Mouse (Mus musculus) heart, embryonic 14.5 days (tissue): ENCODE measurements at regions not wholly inside any gene's neighbourhood (a gene's known extent, or its start where the extent isn't known, plus 50 kb on each side); places are given as distances from the start of the nearest gene placed in this dataset.
A peak's percentile ranks its signal among the peaks of the same experiment; 100 is the strongest.

Experiments
- ATAC-seq: fragments of 200-750 bp; cut with Nextera tagmentation; 2 replicates; pipeline ENCODE4 v1.8.0; 2017; ENCODE audit warnings: low read depth, moderate TSS enrichment; ENCODE audit not compliant: insufficient number of reproducible peaks, insufficient read depth, low FRiP score
- H3K27ac ChIP-seq, 2 experiments: fragments of 200-500 bp in 1 of 2; fragments of 300-500 bp in 1 of 2; sonication (generic) in 1 of 2; replicated peaks in 1 of 2; 2 replicates each; pipeline ENCODE4 v1.5.1; 2012 to 2014; ENCODE audit warnings: low read depth in 2 of 2, low read length in 2 of 2, control low read depth in 1 of 2, mild to moderate bottlenecking in 1 of 2, mixed read lengths in 1 of 2; ENCODE audit not compliant: control insufficient read depth in 1 of 2, insufficient read depth in 1 of 2
- H3K27me3 ChIP-seq: fragments of 300-500 bp; sonication (generic); 2 replicates; pipeline ENCODE4 v1.6.1; 2014; ENCODE audit warnings: mild to moderate bottlenecking, low read length, control low read depth; ENCODE audit not compliant: control insufficient read depth, insufficient read depth
- H3K36me3 ChIP-seq: fragments of 300-500 bp; sonication (generic); 2 replicates; pipeline ENCODE4 v1.6.1; 2014; ENCODE audit warnings: mild to moderate bottlenecking, control low read depth, low read length, mixed read lengths; ENCODE audit not compliant: control insufficient read depth, insufficient read depth
- H3K4me1 ChIP-seq, 2 experiments: fragments of 200-500 bp in 1 of 2; fragments of 300-500 bp in 1 of 2; sonication (generic) in 1 of 2; 2 replicates each; pipeline ENCODE4 v1.6.1; 2012 to 2014; ENCODE audit warnings: low read length in 2 of 2, control low read depth in 1 of 2, mixed read lengths in 1 of 2; ENCODE audit not compliant: control insufficient read depth in 2 of 2, insufficient read depth in 2 of 2
- H3K4me2 ChIP-seq: fragments of 300-500 bp; sonication (generic); 2 replicates; pipeline ENCODE4 v1.6.1; 2014; ENCODE audit warnings: mild to moderate bottlenecking, low read length
- H3K4me3 ChIP-seq, 2 experiments: fragments of 200-500 bp in 1 of 2; fragments of 300-500 bp in 1 of 2; sonication (generic) in 1 of 2; 2 replicates each; pipeline ENCODE4 v1.5.1; 2012 to 2014; ENCODE audit warnings: low read length in 2 of 2, mild to moderate bottlenecking in 2 of 2, control low read depth in 1 of 2, low read depth in 1 of 2, moderate library complexity in 1 of 2; ENCODE audit not compliant: control insufficient read depth in 1 of 2, insufficient read depth in 1 of 2
- H3K9ac ChIP-seq: fragments of 300-500 bp; sonication (generic); 2 replicates; pipeline ENCODE4 v1.6.1; 2014; ENCODE audit warnings: mild to moderate bottlenecking, low read length
- H3K9me3 ChIP-seq: fragments of 300-500 bp; sonication (generic); 2 replicates; pipeline ENCODE4 v1.6.1; 2016; ENCODE audit warnings: low read length, control low read depth; ENCODE audit not compliant: control insufficient read depth
- WGBS: fragments of 180-500 bp; shearing (Covaris S2); extraction: QIAGEN DNeasy Blood & Tissue Kit; methylation state at CpG from one replicate; pipeline ENCODE4 v1.1.7; 2014; 5-methylcytosine and 5-hydroxymethylcytosine counted together

DNA sequence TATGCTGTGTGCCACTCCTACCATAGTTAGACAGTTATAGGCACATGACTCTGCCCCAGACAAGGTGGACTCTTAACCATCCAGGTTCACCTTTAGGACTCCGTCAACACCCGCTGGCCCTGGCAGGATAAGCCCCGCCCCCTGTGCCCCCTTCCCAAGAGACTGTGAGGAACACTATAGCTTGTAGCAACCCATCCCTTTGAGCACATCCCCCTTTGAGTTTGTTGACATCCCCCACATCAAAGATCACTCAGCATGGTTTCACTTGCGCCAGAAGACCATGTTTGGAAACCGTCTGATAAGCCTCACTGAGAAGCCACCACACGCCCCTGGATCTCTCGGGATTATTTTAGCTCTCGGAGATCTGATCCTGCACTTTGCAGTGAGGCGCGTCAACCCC, 216.5 kb upstream of the Runx1 start:
- ATAC-seq, result no peak
- no peaks in the 10 kb centered on the region for H3K9me3 ChIP-seq
- no peaks in the 10 kb centered on the region for H3K36me3 ChIP-seq
- no peak overlapping the region for H3K27ac ChIP-seq
- H3K4me2 ChIP-seq, result peak overlapping the region; percentile 27; the same call in 1 of the 2 replicates
- H3K4me1 ChIP-seq, result peaks cover 7 to 10% of the 10 kb centered on the region in 2 experiments; a peak in 3 of 4 replicates
- WGBS, result 14% methylated on average over 10 of the region's 10 CpGs
- H3K4me3 ChIP-seq, result no peak overlapping the region
- H3K9ac ChIP-seq, result no peak overlapping the region
- peaks cover 38% of the 10 kb centered on the region for H3K27me3 ChIP-seq

DNA sequence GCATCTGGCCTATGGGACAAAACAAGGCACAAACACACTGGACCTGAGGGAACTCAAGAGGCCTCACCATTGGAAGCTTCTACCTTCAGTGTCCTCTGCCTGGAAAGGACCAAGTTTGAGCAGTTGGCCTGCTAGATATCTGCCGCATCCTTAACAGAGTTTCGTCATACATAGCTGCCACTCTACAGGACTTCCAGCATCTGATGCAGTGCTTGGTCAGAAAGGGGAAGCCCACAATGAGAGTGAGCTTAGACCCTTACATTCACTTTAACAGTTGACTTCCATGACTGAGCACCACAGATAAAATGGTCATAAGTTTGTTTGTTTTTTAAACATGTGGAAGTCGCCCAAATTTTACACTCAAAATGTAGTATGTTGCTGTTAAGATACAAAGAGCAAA, 215.9 kb upstream of the Runx1 start:
- 81% methylated on average over 3 of the region's 3 CpGs for WGBS
- Histone ChIP-seq H3K9me3 (no peaks in the 10 kb centered on the region), H3K4me2 (no peak overlapping the region)

DNA sequence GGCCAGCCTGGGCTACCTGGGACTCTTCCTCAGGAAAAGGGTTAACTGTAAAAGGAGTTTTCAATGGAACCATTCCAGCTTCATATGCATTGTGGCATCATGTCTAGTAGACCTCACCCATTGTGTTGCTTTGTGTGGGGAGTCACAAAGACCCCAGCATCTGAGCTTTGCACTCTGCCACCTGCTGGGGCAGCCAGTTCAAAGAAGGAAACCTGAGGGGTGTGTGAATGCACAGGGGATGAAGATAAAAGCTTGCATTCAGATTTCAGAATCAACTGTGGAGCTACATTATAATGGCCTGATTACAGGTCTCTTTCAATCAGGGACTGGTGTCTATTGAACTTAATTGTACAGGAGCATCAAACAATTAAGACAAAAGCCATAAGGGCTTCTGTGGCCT, 215.4 kb upstream of the Runx1 start:
- peaks cover 7 to 10% of the 10 kb centered on the region in 2 experiments; a peak in 3 of 4 replicates for H3K4me1 ChIP-seq
- H3K4me2 ChIP-seq, result no peak overlapping the region
- no peak overlapping the region for H3K9ac ChIP-seq
- H3K27ac ChIP-seq, result no peak overlapping the region
- H3K9me3 ChIP-seq, result no peaks in the 10 kb centered on the region
- ATAC-seq, result no peak
- no peaks in the 10 kb centered on the region for H3K36me3 ChIP-seq
- peaks cover 34% of the 10 kb centered on the region for H3K27me3 ChIP-seq
- no peak overlapping the region for H3K4me3 ChIP-seq

More for the DNA sequence above, 215.9 kb upstream of the Runx1 start:
- Histone ChIP-seq H3K36me3 (no peaks in the 10 kb centered on the region), H3K4me1 (peaks cover 7 to 10% of the 10 kb centered on the region in 2 experiments; a peak in 3 of 4 replicates), H3K27ac (no peak overlapping the region), H3K27me3 (peaks cover 38% of the 10 kb centered on the region), H3K9ac (no peak overlapping the region), H3K4me3 (no peak overlapping the region)
- no peak for ATAC-seq

DNA sequence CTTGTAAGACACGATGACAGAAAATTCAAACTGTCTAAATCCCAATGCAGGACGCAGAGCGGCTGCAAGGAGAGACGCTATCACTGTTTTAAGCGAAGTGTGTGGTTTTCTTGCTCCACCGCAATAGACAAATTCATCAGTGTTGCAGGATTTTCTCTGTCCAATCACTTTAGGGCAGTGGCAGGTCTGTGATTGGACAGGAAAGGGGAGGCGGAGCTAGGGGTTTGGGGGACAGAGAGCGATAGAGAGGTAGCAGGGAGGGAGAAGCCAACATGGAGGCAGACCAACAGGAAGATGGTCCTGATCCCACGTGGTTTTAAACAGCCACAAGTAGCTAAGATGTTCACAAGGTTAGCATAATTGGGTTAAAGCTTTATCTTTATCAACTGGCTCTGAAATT, 209.7 kb upstream of the Runx1 start:
- H3K4me1 ChIP-seq, result no peaks in the 10 kb centered on the region
- no peak overlapping the region for H3K4me3 ChIP-seq
- no peak overlapping the region for H3K27ac ChIP-seq
- H3K27me3 ChIP-seq, result 0 out of 2 replicates have a peak, but pooled peaks cover 4% of the 10 kb centered on the region
- H3K9ac ChIP-seq, result no peak overlapping the region
- ATAC-seq, result no peak
- H3K9me3 ChIP-seq, result no peaks in the 10 kb centered on the region
- no peak overlapping the region for H3K4me2 ChIP-seq
- WGBS, result 81% methylated on average over 9 of the region's 9 CpGs
- no peaks in the 10 kb centered on the region for H3K36me3 ChIP-seq

DNA sequence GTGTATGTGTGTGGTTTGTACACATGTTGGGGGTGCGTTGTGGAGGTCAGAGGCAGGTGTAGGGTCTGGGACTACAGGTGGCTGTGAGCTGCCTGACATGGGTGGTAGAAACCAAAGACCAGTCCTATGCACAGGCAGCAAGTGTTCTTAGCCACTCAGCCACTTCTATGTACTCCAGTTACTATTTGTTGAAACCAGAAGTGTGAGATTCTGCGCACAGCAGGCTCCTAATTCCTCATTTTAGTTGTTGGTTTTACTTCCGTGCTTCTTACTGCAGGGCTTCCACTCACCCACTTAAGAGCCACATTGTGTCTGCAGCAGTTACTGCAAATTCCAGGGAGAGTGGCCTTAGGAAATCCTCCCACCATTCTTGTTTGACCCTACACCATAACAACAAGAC, 208.0 kb upstream of the Runx1 start:
- H3K4me1 ChIP-seq, result no peaks in the 10 kb centered on the region
- no peak for ATAC-seq
- H3K4me3 ChIP-seq, result no peak overlapping the region
- no peak overlapping the region for H3K4me2 ChIP-seq
- no peaks in the 10 kb centered on the region for H3K36me3 ChIP-seq
- H3K9me3 ChIP-seq, result no peaks in the 10 kb centered on the region
- 0 out of 2 replicates have a peak, but pooled peaks cover 4% of the 10 kb centered on the region for H3K27me3 ChIP-seq
- 70% methylated on average over 3 of the region's 3 CpGs for WGBS
- H3K27ac ChIP-seq, result no peak overlapping the region
- no peak overlapping the region for H3K9ac ChIP-seq

DNA sequence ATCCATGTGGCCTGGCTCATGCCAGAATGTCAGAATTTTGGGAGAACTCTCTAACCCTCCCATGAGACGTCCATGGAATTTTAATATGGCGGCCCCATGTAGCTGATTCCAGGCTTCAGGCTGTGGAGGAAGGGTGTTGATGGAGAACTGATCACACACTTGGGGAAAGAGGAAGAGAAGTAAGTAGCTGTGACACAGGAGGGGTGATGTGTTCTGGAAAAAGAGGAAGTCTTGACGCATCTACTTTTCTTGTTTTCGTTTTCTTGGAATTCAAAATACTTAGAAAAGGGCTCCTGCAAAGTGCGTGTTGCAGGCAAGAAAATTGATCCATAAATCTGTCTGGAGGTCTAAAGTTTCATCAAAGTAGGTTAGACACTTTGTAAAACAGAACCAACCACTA, 205.7 kb upstream of the Runx1 start:
- Histone ChIP-seq H3K27ac (no peak overlapping the region), H3K4me2 (no peak overlapping the region), H3K4me3 (no peak overlapping the region), H3K27me3 (0 out of 2 replicates have a peak, but pooled peaks cover 4% of the 10 kb centered on the region), H3K9me3 (no peaks in the 10 kb centered on the region), H3K36me3 (no peaks in the 10 kb centered on the region), H3K4me1 (no peaks in the 10 kb centered on the region), H3K9ac (no peak overlapping the region)
- WGBS, result 81% methylated on average over 5 of the region's 5 CpGs
- ATAC-seq, result no peak

DNA sequence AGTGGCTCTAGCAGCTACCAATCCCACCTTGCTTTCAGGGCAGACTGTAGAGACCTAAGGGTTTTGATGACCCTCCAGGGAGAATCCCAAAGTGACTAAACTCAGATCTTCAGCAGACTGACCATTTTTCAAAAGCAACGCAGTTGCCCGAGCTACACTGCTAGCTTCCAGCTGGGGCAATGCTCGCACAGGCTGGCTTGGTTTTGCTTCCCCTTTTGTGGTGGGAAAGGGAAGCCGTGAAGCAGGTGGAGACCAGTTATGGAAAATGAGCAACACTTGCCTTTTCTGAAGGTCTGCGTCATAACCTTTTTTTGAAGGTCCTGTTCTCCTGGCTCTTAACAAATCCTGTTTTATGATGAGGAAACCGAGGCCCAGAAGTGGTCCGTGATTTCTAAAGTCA, 202.7 kb upstream of the Runx1 start:
- H3K4me2 ChIP-seq, result no peak overlapping the region
- ATAC-seq, result no peak
- H3K36me3 ChIP-seq, result no peaks in the 10 kb centered on the region
- H3K27me3 ChIP-seq, result 0 out of 2 replicates have a peak, but pooled peaks cover 4% of the 10 kb centered on the region
- no peaks in the 10 kb centered on the region for H3K4me1 ChIP-seq
- H3K4me3 ChIP-seq, result no peak overlapping the region
- no peaks in the 10 kb centered on the region for H3K9me3 ChIP-seq
- H3K27ac ChIP-seq, result no peak overlapping the region
- no peak overlapping the region for H3K9ac ChIP-seq
- 80% methylated on average over 7 of the region's 7 CpGs for WGBS

DNA sequence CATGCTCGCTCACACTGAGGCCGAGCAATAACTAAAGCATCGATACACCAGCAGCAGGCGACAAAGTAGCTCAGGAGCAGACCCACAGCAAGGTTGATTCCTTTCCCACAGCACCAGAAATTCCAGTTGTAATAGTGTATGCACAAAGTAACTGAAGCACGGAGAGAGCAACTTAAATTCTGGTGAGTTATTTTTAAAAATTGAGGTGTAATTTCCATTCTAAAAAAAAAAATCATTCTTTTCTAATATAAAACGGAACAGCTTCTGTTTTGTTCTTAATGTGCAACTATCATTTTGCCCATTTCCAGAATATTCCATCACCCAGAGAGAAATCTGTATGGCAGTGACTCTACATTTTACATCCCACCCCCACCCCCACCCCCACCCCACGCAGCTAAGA, 202.1 kb upstream of the Runx1 start:
- Histone ChIP-seq H3K4me2 (no peak overlapping the region), H3K9me3 (no peaks in the 10 kb centered on the region), H3K27ac (no peak overlapping the region), H3K4me1 (no peaks in the 10 kb centered on the region), H3K27me3 (0 out of 2 replicates have a peak, but pooled peaks cover 4% of the 10 kb centered on the region), H3K36me3 (no peaks in the 10 kb centered on the region), H3K4me3 (no peak overlapping the region), H3K9ac (no peak overlapping the region)
- ATAC-seq, result no peak
- WGBS, result 82% methylated on average over 7 of the region's 7 CpGs
